Mouse (Mus musculus): Measurements from ENCODE around the gene H2al1f. TPM values are rescaled to one million over a fixed set of nuclear protein-coding genes. Genes with fewer than 3 reads are reported as not detected.

H2al1f gene
- total RNA-seq, 1 experiment, result not detected

- no peak overlapping the region for H3K4me3 ChIP-seq (ENCODE audit: insufficient read depth in 1 of 2, low read depth in 1 of 2, low read length in 2 of 2, poor library complexity in 1 of 2, severe bottlenecking in 1 of 2)
- no peak overlapping the region for H3K9ac ChIP-seq (ENCODE audit: insufficient read depth, low read depth, low read length, poor library complexity, severe bottlenecking)
- no peaks in the 10 kb centered on the region for H3K9me3 ChIP-seq (ENCODE audit: control insufficient read depth, insufficient read depth, low read depth, low read length)
- DNase-seq (ENCODE audit: low read depth, low spot score), result no peak
- H3K4me1 ChIP-seq (ENCODE audit: control insufficient read depth in 2 of 2, insufficient read depth in 2 of 2, low read length in 2 of 2, poor library complexity in 1 of 2), result no peaks in the 10 kb centered on the region
- in situ Hi-C loops (cut with MboI; ENCODE audit: low sequenced_read_pairs in 2 of 2, unreplicated experiment in 2 of 2), result no loop called here
- no peak overlapping the region for H3K27ac ChIP-seq (ENCODE audit: insufficient read depth, low read depth, low read length, poor library complexity, severe bottlenecking)
- TF ChIP-seq ZNF384 (IDR thresholded peaks at IDR 0.05; ENCODE audit: low read depth, low read length), result no peak
- TF ChIP-seq ZC3H11A (IDR thresholded peaks at IDR 0.05; ENCODE audit: borderline replicate concordance, low read depth, low read length), result no peak
- no peak for TF ChIP-seq MAFK (IDR thresholded peaks at IDR 0.05; ENCODE audit: insufficient read depth, low read depth, low read length)
- no peak for TF ChIP-seq HCFC1 (IDR thresholded peaks at IDR 0.05; ENCODE audit: borderline replicate concordance, insufficient read depth, low read length)
- no peak for TF ChIP-seq CHD2 (IDR thresholded peaks at IDR 0.05; ENCODE audit: low read depth, low read length)
- H3K36me3 ChIP-seq (ENCODE audit: control insufficient read depth, insufficient read depth, low read length, poor library complexity, severe bottlenecking), result no peaks in the 10 kb centered on the region
Observed at GRCm38 (mm10) chrX:11346756-11347155, 31.8 kb downstream of the H2al1f start.

DNA sequence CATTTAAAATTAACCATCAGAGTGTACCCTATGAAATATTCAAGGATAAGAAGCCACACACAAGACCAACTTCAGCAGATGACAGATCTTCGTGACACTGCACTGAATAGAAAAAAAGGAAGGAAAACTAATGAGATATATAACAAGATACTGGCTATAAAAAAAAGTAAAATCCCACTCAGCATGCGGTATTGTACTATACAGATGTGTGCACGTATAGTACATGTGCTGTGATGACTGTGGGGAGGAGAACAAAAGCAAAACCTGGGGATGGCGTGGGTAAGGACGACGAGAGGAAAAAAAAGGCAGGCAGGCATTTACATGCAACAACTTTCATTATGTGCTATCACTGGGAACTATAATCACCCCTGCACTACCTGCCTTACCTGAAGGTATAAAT lies 45.9 kb downstream of the H2al1f start:
- no peak for DNase-seq (ENCODE audit: low read depth, low spot score)
- Histone ChIP-seq H3K9me3 (ENCODE audit: control insufficient read depth, insufficient read depth, low read depth, low read length) (no peaks in the 10 kb centered on the region), H3K4me3 (ENCODE audit: insufficient read depth in 1 of 2, low read depth in 1 of 2, low read length in 2 of 2, poor library complexity in 1 of 2, severe bottlenecking in 1 of 2) (no peak overlapping the region), H3K9ac (ENCODE audit: insufficient read depth, low read depth, low read length, poor library complexity, severe bottlenecking) (no peak overlapping the region), H3K27ac (ENCODE audit: insufficient read depth, low read depth, low read length, poor library complexity, severe bottlenecking) (no peak overlapping the region), H3K36me3 (ENCODE audit: control insufficient read depth, insufficient read depth, low read length, poor library complexity, severe bottlenecking) (no peaks in the 10 kb centered on the region), H3K4me1 (ENCODE audit: control insufficient read depth in 2 of 2, insufficient read depth in 2 of 2, low read length in 2 of 2, poor library complexity in 1 of 2) (no peaks in the 10 kb centered on the region)
- TF ChIP-seq MAFK (IDR thresholded peaks at IDR 0.05; ENCODE audit: insufficient read depth, low read depth, low read length) (no peak), CHD2 (IDR thresholded peaks at IDR 0.05; ENCODE audit: low read depth, low read length) (no peak), ZC3H11A (IDR thresholded peaks at IDR 0.05; ENCODE audit: borderline replicate concordance, low read depth, low read length) (no peak), HCFC1 (IDR thresholded peaks at IDR 0.05; ENCODE audit: borderline replicate concordance, insufficient read depth, low read length) (no peak), ZNF384 (IDR thresholded peaks at IDR 0.05; ENCODE audit: low read depth, low read length) (no peak)
- in situ Hi-C loops (cut with MboI; ENCODE audit: low sequenced_read_pairs in 2 of 2, unreplicated experiment in 2 of 2), result no loop called here

DNA sequence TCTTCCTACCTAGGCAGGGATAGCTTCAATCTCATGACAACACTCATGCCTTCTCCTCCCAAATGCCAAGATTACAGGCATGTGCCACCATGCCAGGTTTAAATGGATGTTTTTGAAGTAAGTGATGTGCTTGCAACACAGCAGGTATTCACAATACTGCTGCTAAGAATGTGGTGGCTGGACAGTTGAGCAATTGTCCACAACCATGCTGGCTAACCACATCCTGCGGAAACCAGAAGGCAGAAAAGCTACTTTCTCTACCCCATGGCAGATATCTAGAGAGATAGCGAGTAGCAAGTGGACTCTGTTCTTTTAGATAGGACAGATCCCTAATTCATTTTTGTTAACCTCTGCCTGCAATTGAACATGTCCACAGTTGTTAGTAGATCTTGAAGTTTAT lies 46.3 kb downstream of the H2al1f start:
- no peak overlapping the region for H3K9ac ChIP-seq (ENCODE audit: insufficient read depth, low read depth, low read length, poor library complexity, severe bottlenecking)
- DNase-seq (ENCODE audit: low read depth, low spot score), result no peak
- no peak for TF ChIP-seq ZNF384 (IDR thresholded peaks at IDR 0.05; ENCODE audit: low read depth, low read length)
- TF ChIP-seq MAFK (IDR thresholded peaks at IDR 0.05; ENCODE audit: insufficient read depth, low read depth, low read length), result no peak
- no peak for TF ChIP-seq ZC3H11A (IDR thresholded peaks at IDR 0.05; ENCODE audit: borderline replicate concordance, low read depth, low read length)
- no peak for TF ChIP-seq HCFC1 (IDR thresholded peaks at IDR 0.05; ENCODE audit: borderline replicate concordance, insufficient read depth, low read length)
- no peak for TF ChIP-seq CHD2 (IDR thresholded peaks at IDR 0.05; ENCODE audit: low read depth, low read length)
- no peaks in the 10 kb centered on the region for H3K36me3 ChIP-seq (ENCODE audit: control insufficient read depth, insufficient read depth, low read length, poor library complexity, severe bottlenecking)
- H3K4me3 ChIP-seq (ENCODE audit: insufficient read depth in 1 of 2, low read depth in 1 of 2, low read length in 2 of 2, poor library complexity in 1 of 2, severe bottlenecking in 1 of 2), result no peak overlapping the region
- H3K27ac ChIP-seq (ENCODE audit: insufficient read depth, low read depth, low read length, poor library complexity, severe bottlenecking), result no peak overlapping the region
- no peaks in the 10 kb centered on the region for H3K4me1 ChIP-seq (ENCODE audit: control insufficient read depth in 2 of 2, insufficient read depth in 2 of 2, low read length in 2 of 2, poor library complexity in 1 of 2)
- in situ Hi-C loops (cut with MboI; ENCODE audit: low sequenced_read_pairs in 2 of 2, unreplicated experiment in 2 of 2), result no loop called here
- no peaks in the 10 kb centered on the region for H3K9me3 ChIP-seq (ENCODE audit: control insufficient read depth, insufficient read depth, low read depth, low read length)

DNA sequence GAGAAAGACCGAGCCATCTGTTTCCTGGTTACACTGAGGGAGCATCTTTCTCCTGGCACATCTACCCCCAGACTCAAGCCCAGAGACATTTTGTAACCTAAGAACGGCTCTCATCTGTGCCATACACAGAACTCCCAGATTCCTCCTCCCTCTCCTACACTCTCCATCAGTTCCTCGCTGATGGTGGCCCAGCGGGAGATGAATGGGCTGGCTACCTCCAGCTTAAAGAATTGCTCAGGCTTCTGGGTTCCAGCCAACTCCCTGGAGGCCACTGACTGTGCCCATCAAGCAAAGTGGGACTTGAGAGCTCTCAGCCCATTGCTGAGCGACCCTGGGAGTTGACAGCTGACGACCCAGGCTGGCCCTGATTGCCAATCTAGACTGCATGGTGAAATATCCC lies 48.9 kb downstream of the H2al1f start:
- Histone ChIP-seq H3K9ac (ENCODE audit: insufficient read depth, low read depth, low read length, poor library complexity, severe bottlenecking) (no peak overlapping the region), H3K9me3 (ENCODE audit: control insufficient read depth, insufficient read depth, low read depth, low read length) (no peaks in the 10 kb centered on the region), H3K27ac (ENCODE audit: insufficient read depth, low read depth, low read length, poor library complexity, severe bottlenecking) (no peak overlapping the region), H3K4me1 (ENCODE audit: control insufficient read depth in 2 of 2, insufficient read depth in 2 of 2, low read length in 2 of 2, poor library complexity in 1 of 2) (no peaks in the 10 kb centered on the region), H3K36me3 (ENCODE audit: control insufficient read depth, insufficient read depth, low read length, poor library complexity, severe bottlenecking) (no peaks in the 10 kb centered on the region), H3K4me3 (ENCODE audit: insufficient read depth in 1 of 2, low read depth in 1 of 2, low read length in 2 of 2, poor library complexity in 1 of 2, severe bottlenecking in 1 of 2) (no peak overlapping the region)
- in situ Hi-C loops (cut with MboI; ENCODE audit: low sequenced_read_pairs in 2 of 2, unreplicated experiment in 2 of 2), result no loop called here
- no peak for DNase-seq (ENCODE audit: low read depth, low spot score)
- TF ChIP-seq ZC3H11A (IDR thresholded peaks at IDR 0.05; ENCODE audit: borderline replicate concordance, low read depth, low read length) (no peak), CHD2 (IDR thresholded peaks at IDR 0.05; ENCODE audit: low read depth, low read length) (no peak), MAFK (IDR thresholded peaks at IDR 0.05; ENCODE audit: insufficient read depth, low read depth, low read length) (no peak), HCFC1 (IDR thresholded peaks at IDR 0.05; ENCODE audit: borderline replicate concordance, insufficient read depth, low read length) (no peak), ZNF384 (IDR thresholded peaks at IDR 0.05; ENCODE audit: low read depth, low read length) (no peak)

Other genes with a start within 250 kb of the H2al1f start
- not detected in 2 replicates for gene H2al1a, start 15.9 kb upstream of the H2al1f start, total RNA-seq (2012; rRNA removed)
- not detected in 2 replicates for gene H2al1b, start 12.7 kb upstream of the H2al1f start, total RNA-seq (2012; rRNA removed)
- not detected in 2 replicates for gene H2al1c, start 9.5 kb upstream of the H2al1f start, total RNA-seq (2012; rRNA removed)
- not detected in 2 replicates for gene H2al1d, start 6.3 kb upstream of the H2al1f start, total RNA-seq (2012; rRNA removed)
- not detected in 2 replicates for gene H2al1e, start 3.2 kb upstream of the H2al1f start, total RNA-seq (2012; rRNA removed)
- gene H2al1g, start 3.1 kb downstream of the H2al1f start, total RNA-seq (2012; rRNA removed), result not detected in 2 replicates
- gene H2al1h, start 6.3 kb downstream of the H2al1f start, total RNA-seq (2012; rRNA removed), result not detected in 2 replicates
- gene H2al1i, start 9.5 kb downstream of the H2al1f start, total RNA-seq (2012; rRNA removed), result not detected in 2 replicates
- gene H2al1j, start 12.7 kb downstream of the H2al1f start, total RNA-seq (2012; rRNA removed), result not detected in 2 replicates